Mouse (Mus musculus) kidney, postnatal 0 days (tissue): Measurements from ENCODE around the gene Slc6a9. TPM values are rescaled to one million over a fixed set of nuclear protein-coding genes. Genes with fewer than 3 reads are reported as not detected.

Experiments
- ATAC-seq: fragments of 200-750 bp; cut with Nextera tagmentation; replicated peaks from 2 replicates; pipeline ENCODE4 v1.8.0; 2017; ENCODE audit warnings: low read depth, moderate number of reproducible peaks, moderate TSS enrichment, moderate library complexity; ENCODE audit not compliant: low FRiP score
- DNase-seq: peaks from one replicate; pipeline ENCODE4 v3.0.0-alpha.2; 2016; ENCODE audit warnings: low spot score
- H3K27ac ChIP-seq: fragments of 300-500 bp; sonication (generic); 2 replicates; pipeline ENCODE4 v1.5.1; 2014; ENCODE audit warnings: mild to moderate bottlenecking
- H3K27me3 ChIP-seq: fragments of 300-500 bp; sonication (generic); 2 replicates; pipeline ENCODE4 v1.6.1; 2014; ENCODE audit warnings: low read length, mixed read lengths; ENCODE audit not compliant: insufficient read depth
- H3K36me3 ChIP-seq: fragments of 300-500 bp; sonication (generic); 2 replicates; pipeline ENCODE4 v1.6.1; 2014; ENCODE audit warnings: low read length, mixed read lengths; ENCODE audit not compliant: insufficient read depth
- H3K4me1 ChIP-seq: fragments of 300-500 bp; sonication (generic); replicated peaks from 2 replicates; pipeline ENCODE4 v1.6.1; 2014; ENCODE audit warnings: antibody characterized with exemption, low read length, mixed read lengths; ENCODE audit not compliant: insufficient read depth
- H3K4me2 ChIP-seq: fragments of 300-500 bp; sonication (generic); 2 replicates; pipeline ENCODE4 v1.6.1; 2014; ENCODE audit warnings: mild to moderate bottlenecking, low read length, moderate library complexity, mixed read lengths
- H3K4me3 ChIP-seq: fragments of 300-500 bp; sonication (generic); replicated peaks from 2 replicates; pipeline ENCODE4 v1.5.1; 2014; ENCODE audit warnings: low read depth, low read length
- H3K9ac ChIP-seq: fragments of 300-500 bp; sonication (generic); 2 replicates; pipeline ENCODE4 v1.6.1; 2014; ENCODE audit warnings: low read depth, low read length
- H3K9me3 ChIP-seq: fragments of 300-500 bp; sonication (generic); replicated peaks from 2 replicates; pipeline ENCODE4 v1.6.1; 2016; ENCODE audit warnings: low read length, inconsistent platforms, mixed read lengths
- CTCF ChIP-seq: IDR thresholded peaks from 2 replicates; pipeline ENCODE4 v1.5.1; 2016; ENCODE audit warnings: antibody characterized with exemption, low read depth, mild to moderate bottlenecking, moderate library complexity
- WGBS: fragments of 180-500 bp; shearing (Covaris S2); extraction: QIAGEN DNeasy Blood & Tissue Kit; methylation state at CpG from one replicate; pipeline ENCODE4 v1.1.7; 2014; 5-methylcytosine and 5-hydroxymethylcytosine counted together
- polyA plus RNA-seq: library from polyadenylated mRNA; unstranded; fragments of >200 nt; fragmentation: Nextera tagmentation; extraction: Ambion mirVana; gene quantifications from 2 replicates; pipeline ENCODE4 v1.2.1, GENCODE M21; 2015

The Slc6a9 gene
- polyA plus RNA-seq, 1 experiment from 2014 or later, result 8.6 TPM

- Histone ChIP-seq H3K4me1 (peaks cover 16% of the 10 kb centered on the region), H3K4me2 (peak within 1 kb of the TSS; percentile 100), H3K9ac (peak within 1 kb of the TSS; percentile 88), H3K36me3 (peaks cover 8% of the 10 kb centered on the region; the same call in 1 of the 2 replicates), H3K27ac (peak within 1 kb of the TSS; percentile 88), H3K4me3 (peak within 1 kb of the TSS; percentile 78), H3K27me3 (no peaks in the 10 kb centered on the region), H3K9me3 (no peaks in the 10 kb centered on the region)
- peak; percentile 95 for DNase-seq
- TF ChIP-seq CTCF, result peak; percentile 40
- peak; percentile 93 for ATAC-seq
- under 1% methylated on average over 54 of the region's 61 CpGs for WGBS
Measured at GRCm38 (mm10) chr4:117914591-117915442, 80.5 kb downstream of the Slc6a9 start, which contains the start of gene Ipo13. Gene Ipo13, minus strand, starts transcription at chr4:117914999.

- DNase-seq, result peak; percentile 44
- no peaks in the 10 kb centered on the region for H3K9me3 ChIP-seq
Measured at GRCm38 (mm10) chr4:117915489-117916105, 81.3 kb downstream of the Slc6a9 start.

DNA sequence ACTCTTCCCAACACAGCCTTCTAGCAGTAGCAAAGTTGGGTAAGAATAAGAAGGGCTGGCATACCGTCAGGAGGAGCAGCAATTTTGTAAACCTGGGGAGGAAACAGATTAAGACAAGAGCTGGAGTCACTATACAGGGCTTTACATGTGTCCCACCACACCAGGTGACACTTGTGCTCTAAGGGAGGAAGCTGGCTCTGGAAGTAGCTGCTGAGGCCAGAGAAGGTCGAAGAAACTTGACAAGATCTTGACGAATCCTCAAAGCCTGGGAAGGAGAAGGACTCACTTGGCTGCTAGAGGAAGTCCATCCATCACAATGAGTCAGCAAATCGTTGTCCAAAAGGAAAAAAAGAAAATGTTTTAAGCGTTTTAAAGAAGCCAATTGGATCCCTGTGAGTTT, 82.1 kb downstream of the Slc6a9 start:
- 66% methylated on average over 5 of the region's 5 CpGs for WGBS
- no peak overlapping the region for H3K9ac ChIP-seq
- ATAC-seq, result no peak
- H3K36me3 ChIP-seq, result 0 out of 2 replicates have a peak, but pooled peaks cover 4% of the 10 kb centered on the region
- H3K4me3 ChIP-seq, result no peak overlapping the region
- H3K4me1 ChIP-seq, result peaks cover 16% of the 10 kb centered on the region
- DNase-seq, result no peak
- no peaks in the 10 kb centered on the region for H3K27me3 ChIP-seq
- no peaks in the 10 kb centered on the region for H3K9me3 ChIP-seq
- no peak for TF ChIP-seq CTCF
- no peak overlapping the region; the same call in 1 of the 2 replicates for H3K4me2 ChIP-seq
- H3K27ac ChIP-seq, result no peak overlapping the region

More at GRCm38 (mm10) chr4:117915489-117916105, 81.3 kb downstream of the Slc6a9 start:
- peak overlapping the region; percentile 88 for H3K9ac ChIP-seq
- peak overlapping the region; percentile 88; the same call in 1 of the 2 replicates for H3K27ac ChIP-seq
- no peak for TF ChIP-seq CTCF
- peaks cover 16% of the 10 kb centered on the region for H3K4me1 ChIP-seq
- peak overlapping the region; percentile 78 for H3K4me3 ChIP-seq
- peak overlapping the region; percentile 100 for H3K4me2 ChIP-seq
- peak; percentile 34; the same call in 1 of the 2 replicates for ATAC-seq
- 2% methylated on average over 19 of the region's 19 CpGs for WGBS
- peaks cover 8% of the 10 kb centered on the region; the same call in 1 of the 2 replicates for H3K36me3 ChIP-seq
- no peaks in the 10 kb centered on the region for H3K27me3 ChIP-seq

- Histone ChIP-seq H3K9me3 (no peaks in the 10 kb centered on the region), H3K4me3 (no peak overlapping the region), H3K36me3 (no peaks in the 10 kb centered on the region), H3K4me2 (no peak overlapping the region), H3K27ac (no peak overlapping the region), H3K27me3 (no peaks in the 10 kb centered on the region), H3K4me1 (peaks cover 16% of the 10 kb centered on the region), H3K9ac (no peak overlapping the region)
- ATAC-seq (no peak), DNase-seq (no peak)
- no peak for TF ChIP-seq CTCF
- WGBS, result 88% methylated on average over 4 of the region's 4 CpGs
Measured at GRCm38 (mm10) chr4:117917402-117917801, 83.1 kb downstream of the Slc6a9 start.

GRCm38 (mm10) chr4:117917847-117918246, 83.5 kb downstream of the Slc6a9 start:
- H3K36me3 ChIP-seq, result no peaks in the 10 kb centered on the region
- no peak overlapping the region for H3K27ac ChIP-seq
- 94% methylated on average over 4 of the region's 4 CpGs for WGBS

GRCm38 (mm10) chr4:117918261-117918660, 84.0 kb downstream of the Slc6a9 start:
- no peaks in the 10 kb centered on the region for H3K27me3 ChIP-seq
- 71% methylated on average over 3 of the region's 3 CpGs for WGBS
- H3K9me3 ChIP-seq, result no peaks in the 10 kb centered on the region
- no peak for TF ChIP-seq CTCF
- DNase-seq (no peak), ATAC-seq (no peak)
- peaks cover 10% of the 10 kb centered on the region for H3K4me1 ChIP-seq
- no peak overlapping the region for H3K4me2 ChIP-seq
- no peaks in the 10 kb centered on the region for H3K36me3 ChIP-seq
- H3K4me3 ChIP-seq, result no peak overlapping the region
- H3K9ac ChIP-seq, result no peak overlapping the region
- H3K27ac ChIP-seq, result no peak overlapping the region

More at GRCm38 (mm10) chr4:117917847-117918246, 83.5 kb downstream of the Slc6a9 start:
- Histone ChIP-seq H3K9ac (no peak overlapping the region), H3K4me3 (no peak overlapping the region), H3K4me1 (peaks cover 14% of the 10 kb centered on the region), H3K9me3 (no peaks in the 10 kb centered on the region), H3K27me3 (no peaks in the 10 kb centered on the region), H3K4me2 (no peak overlapping the region)
- no peak for TF ChIP-seq CTCF
- no peak for ATAC-seq
- no peak for DNase-seq
